Mouse (Mus musculus) cerebral cortex, adult 2 months (tissue): ENCODE measurements around the gene Ccndbp1.

Source experiments
- WGBS: fragments of 180-500 bp; shearing (Covaris S2); methylation state at CpG from one replicate; pipeline ENCODE4 v1.1.7; 2018; 5-methylcytosine and 5-hydroxymethylcytosine counted together

Gene Ccndbp1

GRCm38 (mm10) chr2:121003586-121003985, 4.6 kb upstream of the Ccndbp1 start:
- 88% methylated on average over 2 of the region's 2 CpGs for WGBS

GRCm38 (mm10) chr2:121004018-121004811, 4.0 kb upstream of the Ccndbp1 start:
- WGBS = 91% methylated on average over 7 of the region's 7 CpGs

GRCm38 (mm10) chr2:121006986-121007385, 1.2 kb upstream of the Ccndbp1 start:
- WGBS = 85% methylated on average over 1 of the region's 1 CpGs

DNA sequence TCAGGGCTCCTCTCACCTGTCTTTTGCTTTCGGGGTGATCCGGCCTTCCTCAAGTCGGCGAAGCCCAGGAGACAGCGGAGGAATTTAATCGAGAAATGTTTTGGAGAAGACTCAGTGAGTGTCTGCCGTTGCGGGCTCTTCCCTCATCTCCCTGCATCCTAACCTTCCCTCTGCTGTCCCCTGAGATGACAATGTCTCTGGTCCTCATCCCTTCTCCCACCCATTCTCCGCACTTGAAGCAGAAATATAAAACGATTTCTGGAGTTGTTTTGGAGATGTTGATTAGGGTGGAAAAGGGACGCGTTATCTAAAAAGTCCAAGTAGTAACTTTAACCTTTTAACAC, 433 bp downstream of the Ccndbp1 start:
- WGBS = under 1% methylated on average over 12 of the region's 12 CpGs

DNA sequence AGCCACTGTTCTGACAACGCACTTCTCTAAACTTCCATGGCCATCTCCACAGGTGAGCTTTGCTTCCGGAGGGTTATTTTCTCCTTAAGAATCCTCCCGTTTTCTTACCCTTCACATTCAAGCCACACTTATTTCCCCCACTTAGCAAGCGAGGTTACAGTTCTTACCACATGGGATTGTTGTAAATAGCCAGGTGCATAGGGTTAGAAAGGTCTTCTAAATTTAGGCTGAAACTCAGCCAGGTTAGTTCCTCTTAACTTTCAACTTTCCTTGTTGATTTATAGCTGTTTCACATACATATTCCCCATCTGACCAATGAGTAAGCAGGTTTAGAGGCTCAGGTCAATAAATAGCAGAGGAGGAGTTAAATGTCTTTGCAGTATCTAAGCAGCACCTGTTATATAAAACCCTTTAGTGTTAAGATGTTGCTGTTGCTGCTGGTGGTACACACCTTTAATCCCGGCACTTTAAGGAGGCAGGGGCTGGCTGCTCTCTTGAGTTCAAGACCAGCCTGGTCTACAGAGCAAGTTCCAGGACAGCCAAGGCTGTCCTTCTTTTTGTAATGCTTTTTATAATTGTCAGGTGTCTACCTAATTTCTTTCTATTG, 971 bp downstream of the Ccndbp1 start:
- WGBS = 19% methylated on average over 5 of the region's 5 CpGs

DNA sequence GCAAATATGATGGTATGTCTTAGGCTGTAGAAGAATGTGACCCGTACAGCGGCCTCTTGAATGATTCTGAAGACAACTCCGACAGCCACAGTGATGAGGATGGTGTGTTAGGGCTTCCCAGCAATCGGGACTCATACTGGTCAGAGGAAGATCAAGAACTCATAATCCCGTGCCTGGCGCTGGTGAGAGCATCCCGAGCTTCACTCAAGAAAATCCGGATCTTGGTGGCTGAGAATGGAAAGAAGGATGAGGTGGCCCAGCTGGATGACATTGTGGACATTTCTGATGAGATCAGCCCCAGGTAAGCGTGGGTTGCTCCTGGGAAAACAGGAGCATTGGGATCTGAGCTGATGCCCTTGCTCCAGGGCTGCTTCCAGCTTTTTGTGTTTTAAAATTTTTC, 4.5 kb downstream of the Ccndbp1 start:
- 93% methylated on average over 9 of the region's 9 CpGs for WGBS

GRCm38 (mm10) chr2:121015507-121015906, 7.3 kb downstream of the Ccndbp1 start:
- WGBS = 86% methylated on average over 2 of the region's 2 CpGs

GRCm38 (mm10) chr2:121016226-121016625, 8.0 kb downstream of the Ccndbp1 start:
- WGBS = 94% methylated on average over 9 of the region's 9 CpGs

- WGBS = 95% methylated on average over 1 of the region's 1 CpGs
These were observed 8.9 kb downstream of the Ccndbp1 start for GRCm38 (mm10) chr2:121017151-121017550.

GRCm38 (mm10) chr2:121022918-121023317, 14.7 kb downstream of the Ccndbp1 start:
- WGBS = 80% methylated on average over 5 of the region's 5 CpGs

GRCm38 (mm10) chr2:121036733-121037341, 28.6 kb downstream of the Ccndbp1 start, which contains the start of gene Epb42:
Gene Epb42 (minus strand): TSS chr2:121037072.
- WGBS = 75% methylated on average over 5 of the region's 5 CpGs

DNA sequence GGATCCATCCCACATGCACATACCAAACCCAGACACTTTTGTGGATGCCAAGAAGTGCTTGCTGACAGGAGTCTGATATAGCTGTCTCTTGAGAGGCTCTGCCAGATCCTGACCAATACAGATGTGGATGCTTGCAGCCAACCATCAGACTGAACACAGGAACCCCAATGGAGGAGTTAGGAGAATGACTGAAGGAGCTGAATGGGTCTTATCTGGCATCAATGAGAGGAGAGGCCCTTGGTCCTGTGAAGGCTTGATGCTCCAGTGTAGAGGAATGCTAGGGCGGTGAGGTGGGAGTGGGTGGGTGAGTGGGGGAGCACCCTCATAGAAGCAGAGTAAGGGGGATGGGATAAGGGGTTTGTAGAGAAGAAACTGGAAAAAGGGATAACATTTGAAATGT, 30.6 kb downstream of the Ccndbp1 start:
- WGBS = 100% methylated on average over 1 of the region's 1 CpGs

- WGBS = 98% methylated on average over 1 of the region's 1 CpGs
These were observed 31.2 kb downstream of the Ccndbp1 start for GRCm38 (mm10) chr2:121039382-121039781.

DNA sequence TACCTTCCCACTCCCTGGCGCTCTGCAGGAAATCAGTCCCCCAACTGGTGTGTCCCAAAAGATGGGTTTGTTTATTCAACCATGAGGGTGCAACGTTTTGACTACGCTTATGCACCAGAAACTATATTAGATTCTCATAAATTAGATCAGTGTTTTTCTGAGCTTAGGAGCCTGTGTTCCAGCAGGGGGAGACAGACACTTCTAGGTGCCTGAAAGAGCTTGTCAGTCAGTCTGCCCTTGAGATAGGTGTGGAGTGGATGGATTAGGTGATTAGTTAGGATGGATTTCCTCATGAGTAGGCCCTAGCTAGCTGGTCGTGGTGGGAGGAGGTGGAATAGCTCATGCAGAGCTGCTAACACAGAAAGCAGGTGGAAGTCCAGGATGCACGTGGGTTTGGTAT, 32.9 kb downstream of the Ccndbp1 start:
- WGBS = 37% methylated on average over 5 of the region's 5 CpGs

DNA sequence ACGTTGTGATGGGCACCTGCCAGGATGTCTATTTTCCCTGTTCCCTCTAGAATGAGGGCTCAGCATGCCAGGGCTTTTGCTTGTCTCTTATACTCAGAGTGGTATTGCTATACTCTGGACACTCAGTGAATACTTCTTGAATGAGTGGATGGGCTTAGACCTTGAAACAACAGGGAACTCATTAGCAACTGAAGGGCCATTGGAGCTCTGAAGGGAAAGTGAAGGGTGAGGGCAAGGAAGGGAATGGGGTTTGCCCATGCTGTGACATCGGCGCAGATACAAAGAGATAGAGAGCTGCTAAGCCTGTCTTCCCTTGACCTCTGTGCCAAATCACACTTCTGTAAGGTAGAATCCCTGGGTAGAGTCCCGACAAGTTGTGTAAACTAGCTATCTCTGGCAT, 37.5 kb downstream of the Ccndbp1 start:
- WGBS = 82% methylated on average over 4 of the region's 4 CpGs

- 88% methylated on average over 5 of the region's 5 CpGs for WGBS
These were observed 44.0 kb downstream of the Ccndbp1 start for GRCm38 (mm10) chr2:121052176-121052575.

DNA sequence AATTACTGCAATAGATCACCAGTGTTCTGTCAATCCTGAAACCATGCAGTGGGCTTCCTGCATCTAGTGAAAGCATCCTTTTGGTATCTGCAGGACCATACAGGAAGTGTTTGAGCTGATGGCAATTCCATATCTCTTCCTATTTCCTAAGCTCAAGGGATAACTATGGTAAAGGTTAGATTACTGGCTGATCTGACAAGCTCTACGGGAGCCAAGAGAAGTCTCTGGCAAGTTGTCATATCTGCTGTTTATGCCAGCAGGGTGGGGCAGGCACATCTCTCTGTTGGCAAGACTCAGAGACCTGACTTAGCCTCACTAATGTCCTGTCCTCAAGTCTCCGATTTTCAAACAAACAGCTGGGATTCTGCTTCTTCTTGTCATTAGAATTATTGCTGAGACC, 45.9 kb downstream of the Ccndbp1 start:
- 57% methylated on average over 2 of the region's 2 CpGs for WGBS

- WGBS = 90% methylated on average over 6 of the region's 6 CpGs
These were observed 47.7 kb downstream of the Ccndbp1 start for GRCm38 (mm10) chr2:121055915-121056314.

DNA sequence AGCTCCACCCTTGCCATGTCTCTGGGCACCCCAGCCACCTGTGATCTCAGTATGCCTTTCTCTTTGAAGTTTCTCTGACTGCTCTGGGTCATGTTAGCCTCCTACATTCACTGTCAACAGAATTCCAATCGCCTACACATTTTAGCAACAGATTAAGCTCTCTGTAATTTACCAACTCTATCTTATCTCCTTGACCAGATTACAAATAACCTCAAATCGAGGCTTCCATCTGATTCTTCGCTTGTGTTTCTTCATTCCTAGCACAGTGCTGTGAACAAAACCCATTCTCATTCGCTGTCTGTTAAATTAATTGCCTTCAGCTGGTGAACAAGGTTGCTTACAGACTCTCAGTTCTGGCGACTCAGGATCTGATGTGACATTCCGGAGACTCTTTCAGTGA, 49.8 kb downstream of the Ccndbp1 start:
- WGBS = 77% methylated on average over 6 of the region's 6 CpGs

- 84% methylated on average over 2 of the region's 2 CpGs for WGBS
These were observed 53.1 kb downstream of the Ccndbp1 start for GRCm38 (mm10) chr2:121061315-121061714.
